Mouse (Mus musculus): ENCODE measurements around the gene Usp29.

GRCm38 (mm10) chr7:6973566-6973965 lies 243.2 kb downstream of the Usp29 start:
- TF ChIP-seq CTCF (IDR thresholded peaks at IDR 0.05; ENCODE audit: control insufficient read depth, insufficient read depth, insufficient read length): no peak
- TF ChIP-seq MYOD1 (IDR thresholded peaks at IDR 0.05; ENCODE audit: control insufficient read depth, insufficient read length, low read depth): no peak
- no peak for TF ChIP-seq MYOG (IDR thresholded peaks at IDR 0.05; ENCODE audit: control insufficient read depth, extremely low read depth, insufficient read length)
- no peak for TF ChIP-seq MAX (IDR thresholded peaks at IDR 0.05)
- no peak for TF ChIP-seq USF1 (IDR thresholded peaks at IDR 0.05; ENCODE audit: low read depth)
- no peak for TF ChIP-seq CEBPB (IDR thresholded peaks at IDR 0.05; ENCODE audit: low read depth)
- no peak for TF ChIP-seq FOSL1 (IDR thresholded peaks at IDR 0.05; ENCODE audit: insufficient read depth, low read length, poor library complexity, severe bottlenecking)
